Mouse (Mus musculus) intestine, embryonic 15.5 days (tissue): ENCODE measurements around the gene Tmem198b. TPM values are rescaled to one million over a fixed set of nuclear protein-coding genes. Genes with fewer than 3 reads are reported as not detected.
A peak's percentile ranks its signal among the peaks of the same experiment; 100 is the strongest.

Experiments used
- ATAC-seq: fragments of 200-750 bp; cut with Nextera tagmentation; 2 replicates; pipeline ENCODE4 v1.8.0; 2017; ENCODE audit warnings: moderate TSS enrichment, moderate library complexity
- H3K27ac ChIP-seq: fragments of 300-500 bp; sonication (generic); 2 replicates; pipeline ENCODE4 v1.5.1; 2015; ENCODE audit warnings: mild to moderate bottlenecking, inconsistent platforms
- H3K27me3 ChIP-seq: fragments of 300-500 bp; sonication (generic); replicated peaks from 2 replicates; pipeline ENCODE4 v1.6.1; 2015; ENCODE audit warnings: inconsistent platforms
- H3K36me3 ChIP-seq: fragments of 300-500 bp; sonication (generic); 2 replicates; pipeline ENCODE4 v1.6.1; 2015; ENCODE audit warnings: inconsistent platforms
- H3K4me1 ChIP-seq: fragments of 300-500 bp; sonication (generic); replicated peaks from 2 replicates; pipeline ENCODE4 v1.6.1; 2015; ENCODE audit warnings: inconsistent platforms
- H3K4me2 ChIP-seq: fragments of 300-500 bp; sonication (generic); replicated peaks from 2 replicates; pipeline ENCODE4 v1.6.1; 2015; ENCODE audit warnings: mild to moderate bottlenecking, inconsistent platforms
- H3K4me3 ChIP-seq: fragments of 300-500 bp; sonication (generic); replicated peaks from 2 replicates; pipeline ENCODE4 v1.5.1; 2015; ENCODE audit warnings: inconsistent platforms
- H3K9ac ChIP-seq: fragments of 300-500 bp; sonication (generic); 2 replicates; pipeline ENCODE4 v1.6.1; 2015; ENCODE audit warnings: inconsistent platforms
- H3K9me3 ChIP-seq: fragments of 300-500 bp; sonication (generic); 2 replicates; pipeline ENCODE4 v1.6.1; 2016; ENCODE audit warnings: inconsistent platforms
- WGBS: fragments of 180-500 bp; shearing (Covaris S2); methylation state at CpG from one replicate; pipeline ENCODE4 v1.1.7; 2015; 5-methylcytosine and 5-hydroxymethylcytosine counted together
- polyA plus RNA-seq: library from polyadenylated mRNA; unstranded; fragments of >200 nt; fragmentation: Nextera tagmentation; extraction: Ambion mirVana; gene quantifications from 2 replicates; pipeline ENCODE4 v1.2.1, GENCODE M21; 2015

The Tmem198b gene
- polyA plus RNA-seq, 1 experiment from 2014 or later = 11.2 TPM

DNA sequence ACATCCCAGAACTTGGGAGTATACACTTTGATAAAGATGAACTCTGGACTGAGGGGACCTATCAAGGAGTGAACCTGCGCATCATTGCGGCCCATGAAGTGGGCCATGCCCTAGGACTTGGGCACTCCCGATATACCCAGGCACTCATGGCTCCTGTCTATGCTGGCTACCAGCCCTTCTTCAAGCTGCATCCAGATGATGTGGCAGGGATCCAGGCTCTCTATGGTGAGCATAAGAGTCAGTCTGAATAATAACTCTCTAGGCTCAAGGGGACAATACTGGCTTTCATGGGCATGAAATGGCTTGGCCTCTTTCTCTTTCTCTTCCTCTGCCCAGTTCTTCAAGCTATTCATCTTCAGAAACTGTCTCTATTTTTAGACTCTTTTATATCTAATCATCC lies 8.6 kb downstream of the Tmem198b start:
- no peak for ATAC-seq

DNA sequence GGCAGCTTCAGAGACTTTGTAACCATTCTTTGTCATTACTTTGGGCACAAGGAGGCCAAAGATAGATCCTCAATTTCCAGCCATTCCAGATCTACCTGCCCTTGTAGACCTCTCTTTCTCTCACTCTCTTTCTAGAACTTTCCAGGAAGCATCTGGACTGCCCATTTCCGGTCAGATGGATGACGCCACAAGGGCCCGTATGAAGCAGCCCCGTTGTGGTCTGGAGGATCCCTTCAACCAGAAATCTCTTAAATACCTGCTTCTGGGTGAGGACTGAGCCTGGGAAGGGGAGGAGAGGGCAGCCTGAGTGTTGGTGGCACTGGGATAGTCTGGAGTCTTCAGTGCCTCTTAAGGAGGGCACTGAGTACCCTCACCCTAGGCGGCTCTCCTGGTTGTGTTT lies 9.8 kb downstream of the Tmem198b start:
- Histone ChIP-seq H3K4me1 (no peaks in the 10 kb centered on the region), H3K36me3 (no peaks in the 10 kb centered on the region), H3K4me2 (no peak overlapping the region), H3K4me3 (no peak overlapping the region), H3K9me3 (no peaks in the 10 kb centered on the region), H3K27me3 (no peaks in the 10 kb centered on the region), H3K9ac (no peak overlapping the region), H3K27ac (no peak overlapping the region)
- ATAC-seq = no peak
- 85% methylated on average over 5 of the region's 5 CpGs for WGBS

More for the DNA sequence above, 8.6 kb downstream of the Tmem198b start:
- WGBS = 89% methylated on average over 3 of the region's 3 CpGs
- Histone ChIP-seq H3K27me3 (no peaks in the 10 kb centered on the region), H3K4me3 (no peak overlapping the region), H3K27ac (no peak overlapping the region), H3K4me2 (no peak overlapping the region), H3K9me3 (no peaks in the 10 kb centered on the region), H3K9ac (no peak overlapping the region), H3K36me3 (no peaks in the 10 kb centered on the region), H3K4me1 (no peaks in the 10 kb centered on the region)

DNA sequence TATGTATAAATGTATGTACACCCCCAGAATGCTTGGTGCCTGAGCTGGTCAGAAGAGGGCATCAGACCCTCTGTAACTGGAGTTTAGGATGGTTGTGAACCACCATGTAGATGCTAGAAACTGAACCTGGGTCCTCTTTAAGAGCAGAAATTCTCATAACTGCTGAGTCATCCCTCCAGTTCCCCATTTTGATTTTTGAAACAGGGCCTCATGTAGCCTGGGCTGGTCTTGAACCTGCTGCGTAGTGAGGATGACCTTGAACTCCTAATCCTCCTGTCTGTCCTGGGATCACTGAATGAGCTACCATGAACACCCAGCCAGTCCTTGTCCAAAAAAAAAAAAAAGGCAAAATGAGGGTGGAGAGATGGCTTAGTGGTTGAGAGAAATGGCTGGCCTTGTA lies 10.9 kb downstream of the Tmem198b start:
- H3K9ac ChIP-seq = no peak overlapping the region
- ATAC-seq = no peak
- no peak overlapping the region for H3K27ac ChIP-seq
- H3K27me3 ChIP-seq = no peaks in the 10 kb centered on the region
- H3K4me1 ChIP-seq = no peaks in the 10 kb centered on the region
- WGBS = 85% methylated on average over 1 of the region's 1 CpGs
- H3K36me3 ChIP-seq = no peaks in the 10 kb centered on the region
- no peaks in the 10 kb centered on the region for H3K9me3 ChIP-seq
- H3K4me3 ChIP-seq = no peak overlapping the region
- H3K4me2 ChIP-seq = no peak overlapping the region

DNA sequence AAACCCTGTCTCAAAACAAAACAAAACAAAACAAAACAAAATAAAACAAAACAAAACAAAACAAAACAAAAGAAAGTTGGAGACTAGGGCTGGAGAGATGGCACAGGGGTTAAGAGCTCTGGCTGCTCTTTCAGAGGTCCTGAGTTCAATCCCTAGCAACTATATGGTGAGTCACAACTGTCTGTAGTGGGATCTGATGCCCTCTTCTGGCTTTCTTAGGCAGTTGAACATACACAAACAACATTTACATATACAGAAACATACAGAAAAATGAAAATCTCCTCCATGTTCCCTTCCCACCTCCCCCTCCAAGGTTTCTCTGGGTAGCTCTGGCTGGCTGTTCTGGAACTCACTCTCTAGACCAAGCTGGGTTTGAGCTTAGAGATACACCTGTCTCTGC lies 12.1 kb downstream of the Tmem198b start:
- Histone ChIP-seq H3K9me3 (no peaks in the 10 kb centered on the region), H3K27ac (no peak overlapping the region), H3K4me1 (no peaks in the 10 kb centered on the region), H3K4me2 (no peak overlapping the region), H3K27me3 (no peaks in the 10 kb centered on the region), H3K36me3 (no peaks in the 10 kb centered on the region), H3K9ac (no peak overlapping the region), H3K4me3 (no peak overlapping the region)
- no peak for ATAC-seq

DNA sequence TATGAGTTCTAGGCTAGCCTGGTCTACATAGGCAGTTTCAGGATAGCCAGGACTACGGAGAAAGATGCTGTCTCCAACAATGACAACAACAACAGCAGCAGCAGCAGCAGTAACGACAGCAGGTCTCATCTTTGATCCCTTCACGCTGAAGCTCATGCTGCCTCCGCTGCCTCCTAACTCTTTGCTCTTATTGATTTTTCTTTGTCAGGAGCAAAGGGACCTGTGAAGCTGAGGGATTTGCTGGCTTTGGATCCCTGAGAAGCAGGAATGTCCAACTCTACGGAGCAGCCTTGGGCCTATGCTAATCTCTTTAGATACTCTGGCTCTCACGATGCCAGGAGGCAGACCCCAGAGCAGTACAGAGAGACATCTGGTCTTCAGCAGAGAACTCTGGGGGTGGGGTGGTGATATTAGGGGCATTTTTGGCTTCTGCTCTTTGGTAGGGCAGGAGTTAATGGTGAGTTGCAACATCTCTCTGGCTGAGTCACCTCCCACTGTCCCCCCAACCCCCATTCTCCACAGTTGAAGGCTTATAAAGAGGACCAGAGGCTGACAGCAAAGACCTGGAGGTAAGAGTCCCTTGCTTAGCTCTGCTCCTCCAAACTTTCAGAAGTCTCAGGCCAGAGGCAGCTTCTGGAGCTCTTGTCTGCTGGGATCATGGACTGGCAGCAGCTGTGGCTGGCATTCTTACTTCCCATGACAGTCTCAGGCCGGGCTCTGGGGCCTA lies 13.6 kb downstream of the Tmem198b start, which contains the start of gene Mmp19:
Mmp19 (plus strand) TSS at position 513 of the 727 bp plus-strand sequence.
- Histone ChIP-seq H3K27me3 (no peaks in the 10 kb centered on the region), H3K4me3 (no peak within 1 kb of the TSS), H3K4me2 (no peak within 1 kb of the TSS), H3K36me3 (no peaks in the 10 kb centered on the region), H3K4me1 (no peaks in the 10 kb centered on the region), H3K9me3 (no peaks in the 10 kb centered on the region), H3K27ac (no peak within 1 kb of the TSS), H3K9ac (no peak within 1 kb of the TSS)
- ATAC-seq = no peak
- 63% methylated on average over 7 of the region's 7 CpGs for WGBS

DNA sequence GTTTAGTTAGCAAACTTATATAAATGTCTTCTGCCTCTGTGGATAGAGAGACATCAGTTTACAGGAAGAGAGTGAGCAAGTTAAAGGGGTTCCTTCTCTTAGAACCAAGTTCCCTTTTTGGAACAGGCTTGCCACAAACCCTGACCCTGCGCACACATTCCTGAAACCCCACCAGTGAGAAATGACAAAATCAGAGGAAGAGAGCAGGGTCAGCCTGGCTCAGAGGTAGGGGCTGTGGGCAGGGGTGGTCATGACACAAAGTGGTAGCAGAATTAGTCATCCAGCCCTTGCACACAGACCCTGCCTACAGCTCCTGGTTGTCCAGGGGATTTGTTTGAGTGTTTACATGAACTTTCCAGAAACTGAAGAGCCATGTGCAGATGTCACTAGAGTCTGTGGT lies 24.0 kb downstream of the Tmem198b start:
- Histone ChIP-seq H3K9me3 (peaks cover 7% of the 10 kb centered on the region; the same call in 1 of the 2 replicates), H3K27me3 (no peaks in the 10 kb centered on the region), H3K36me3 (no peaks in the 10 kb centered on the region), H3K4me1 (0 out of 2 replicates have a peak, but pooled peaks cover 7% of the 10 kb centered on the region), H3K4me3 (no peak overlapping the region), H3K27ac (no peak overlapping the region), H3K9ac (no peak overlapping the region), H3K4me2 (no peak overlapping the region)
- no peak for ATAC-seq
- WGBS = 86% methylated on average over 1 of the region's 1 CpGs

DNA sequence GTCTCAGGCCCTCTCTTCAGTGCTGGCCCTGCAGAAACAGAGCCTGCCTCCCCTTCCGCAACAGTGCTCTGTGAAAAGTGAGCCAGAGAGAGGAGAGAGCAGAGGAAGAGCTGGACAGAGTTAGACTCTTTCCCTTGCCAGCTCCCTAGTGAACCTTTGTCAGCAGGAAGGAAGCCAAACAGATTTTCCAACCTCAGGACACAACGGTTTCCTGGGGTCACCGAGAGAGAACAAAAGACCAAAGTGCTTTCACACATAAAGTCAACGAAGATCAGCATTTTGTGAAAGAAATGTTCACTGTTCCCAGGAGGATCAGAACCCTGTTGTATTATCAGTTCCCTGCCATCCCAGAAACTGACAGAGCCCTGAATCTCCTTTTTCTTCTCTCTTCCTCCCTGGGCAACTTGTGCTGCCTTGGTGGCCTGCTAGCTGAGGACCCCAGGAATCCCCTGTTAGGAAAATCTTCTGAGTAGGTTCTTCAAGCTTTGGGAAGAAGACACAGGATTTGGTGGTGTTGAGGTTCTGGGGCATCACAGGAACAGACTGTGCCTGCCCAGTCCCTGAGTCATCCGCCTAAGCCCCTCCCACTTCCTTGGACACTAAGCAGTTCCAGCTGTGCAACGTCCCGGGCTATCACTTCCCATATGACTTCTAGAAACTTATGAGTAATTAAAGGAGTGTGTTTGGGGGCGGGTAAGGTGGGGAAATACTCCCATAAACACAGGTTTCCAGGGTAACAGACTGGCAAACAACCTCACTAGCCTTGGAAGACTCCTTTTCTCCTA lies 25.0 kb downstream of the Tmem198b start:
- no peaks in the 10 kb centered on the region for H3K27me3 ChIP-seq
- H3K4me1 ChIP-seq = 0 out of 2 replicates have a peak, but pooled peaks cover 7% of the 10 kb centered on the region
- H3K4me3 ChIP-seq = no peak overlapping the region
- peaks cover 5% of the 10 kb centered on the region; the same call in 1 of the 2 replicates for H3K9me3 ChIP-seq
- peak overlapping the region; percentile 80 for H3K27ac ChIP-seq
- H3K4me2 ChIP-seq = peak overlapping the region; percentile 22; the same call in 1 of the 2 replicates
- no peak overlapping the region for H3K9ac ChIP-seq
- H3K36me3 ChIP-seq = no peaks in the 10 kb centered on the region
- peak; percentile 96 for ATAC-seq
- 27% methylated on average over 8 of the region's 8 CpGs for WGBS

DNA sequence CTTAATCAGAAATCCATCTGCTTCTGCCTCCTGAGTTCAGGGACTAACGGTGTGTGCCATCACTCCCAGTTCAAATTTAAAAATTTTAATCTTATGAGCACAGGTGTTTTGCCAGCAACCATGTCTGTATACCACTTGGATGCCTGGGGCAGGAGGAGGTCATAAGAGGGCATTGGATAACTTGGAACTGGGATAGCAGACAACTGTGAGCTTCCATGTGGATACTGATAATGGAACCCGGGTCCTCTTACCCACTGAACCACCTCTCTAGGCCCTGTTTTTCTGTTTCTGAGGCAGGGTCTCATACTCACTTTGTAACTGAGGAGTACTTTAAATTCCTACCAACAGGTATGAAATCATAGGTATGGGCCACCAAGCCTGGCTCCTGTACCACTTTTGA lies 25.7 kb downstream of the Tmem198b start:
- Histone ChIP-seq H3K36me3 (no peaks in the 10 kb centered on the region), H3K4me3 (no peak overlapping the region), H3K27ac (peak overlapping the region; percentile 80), H3K9ac (no peak overlapping the region), H3K4me2 (no peak overlapping the region), H3K9me3 (no peaks in the 10 kb centered on the region), H3K27me3 (no peaks in the 10 kb centered on the region), H3K4me1 (0 out of 2 replicates have a peak, but pooled peaks cover 7% of the 10 kb centered on the region)
- ATAC-seq = no peak
- 93% methylated on average over 2 of the region's 2 CpGs for WGBS

DNA sequence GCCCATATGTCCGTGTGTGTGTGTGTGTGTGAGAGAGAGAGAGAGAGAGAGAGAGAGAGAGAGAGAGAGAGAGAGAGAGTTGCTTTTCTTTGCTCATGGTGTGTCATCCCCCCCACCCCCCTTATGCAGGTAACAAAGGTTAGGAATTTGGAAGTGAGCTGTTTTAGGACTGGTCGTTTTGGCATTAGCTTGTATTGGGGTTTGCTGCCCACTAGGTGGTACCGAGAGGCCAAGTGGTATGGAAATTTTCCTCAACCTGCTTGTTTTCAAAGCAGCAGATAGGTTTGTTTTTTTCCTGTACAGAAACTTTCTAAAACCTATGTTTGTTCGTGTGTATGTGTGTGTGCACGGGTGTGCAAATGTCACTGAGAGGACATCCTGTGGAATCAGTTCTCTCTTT lies 30.5 kb downstream of the Tmem198b start:
- Histone ChIP-seq H3K4me2 (no peak overlapping the region), H3K36me3 (no peaks in the 10 kb centered on the region), H3K27me3 (no peaks in the 10 kb centered on the region), H3K4me1 (no peaks in the 10 kb centered on the region), H3K27ac (no peak overlapping the region), H3K9ac (no peak overlapping the region), H3K4me3 (no peak overlapping the region), H3K9me3 (no peaks in the 10 kb centered on the region)
- ATAC-seq = no peak
- 24% methylated on average over 5 of the region's 5 CpGs for WGBS

DNA sequence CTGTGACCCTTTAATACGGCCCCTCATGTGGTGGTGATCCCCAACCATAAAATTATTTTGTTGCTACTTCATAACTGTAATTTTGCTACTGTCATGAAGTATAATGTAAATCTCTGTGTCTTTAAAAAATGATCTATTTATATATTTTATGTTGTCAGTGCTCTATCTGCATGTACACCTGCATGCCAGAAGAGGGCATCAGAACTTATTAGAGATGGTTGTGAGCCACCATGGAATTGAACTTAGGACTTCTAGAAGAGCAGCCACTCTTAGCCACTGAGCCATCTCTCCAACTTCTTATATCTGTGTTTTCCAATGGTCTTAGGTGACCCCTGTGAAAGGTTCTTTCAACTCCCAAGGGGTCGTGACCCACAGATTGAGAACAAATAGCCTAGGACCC lies 31.3 kb downstream of the Tmem198b start:
- Histone ChIP-seq H3K9me3 (no peaks in the 10 kb centered on the region), H3K36me3 (no peaks in the 10 kb centered on the region), H3K27me3 (no peaks in the 10 kb centered on the region), H3K4me3 (no peak overlapping the region), H3K9ac (no peak overlapping the region), H3K4me2 (no peak overlapping the region), H3K27ac (no peak overlapping the region), H3K4me1 (no peaks in the 10 kb centered on the region)
- 82% methylated on average over 2 of the region's 2 CpGs for WGBS
- no peak for ATAC-seq
